Mouse (Mus musculus) skeletal muscle tissue, adult 2 months (tissue): ENCODE measurements around the gene Sesn3.
A peak's percentile ranks its signal among the peaks of the same experiment; 100 is the strongest.
"Not testable (repeated sequence)": the region's sequence is repeated elsewhere in the genome, so short reads cannot be mapped to it uniquely, and the experiment has no call there.

ENCODE experiments used
- DNase-seq: peaks from one replicate; pipeline ENCODE4 v3.0.0-alpha.2; 2012; ENCODE audit warnings: low read depth, low spot score

Gene Sesn3

GRCm38 (mm10) chr9:14274986-14275720, at the start of gene Sesn3:
Gene Sesn3, plus strand, starts transcription at chr9:14275067.
- peak; percentile 72 for DNase-seq

GRCm38 (mm10) chr9:14227086-14227485, 47.8 kb upstream of the Sesn3 start:
- not testable (repeated sequence) for DNase-seq

GRCm38 (mm10) chr9:14233702-14234373, 41.0 kb upstream of the Sesn3 start:
- no peak for DNase-seq

DNA sequence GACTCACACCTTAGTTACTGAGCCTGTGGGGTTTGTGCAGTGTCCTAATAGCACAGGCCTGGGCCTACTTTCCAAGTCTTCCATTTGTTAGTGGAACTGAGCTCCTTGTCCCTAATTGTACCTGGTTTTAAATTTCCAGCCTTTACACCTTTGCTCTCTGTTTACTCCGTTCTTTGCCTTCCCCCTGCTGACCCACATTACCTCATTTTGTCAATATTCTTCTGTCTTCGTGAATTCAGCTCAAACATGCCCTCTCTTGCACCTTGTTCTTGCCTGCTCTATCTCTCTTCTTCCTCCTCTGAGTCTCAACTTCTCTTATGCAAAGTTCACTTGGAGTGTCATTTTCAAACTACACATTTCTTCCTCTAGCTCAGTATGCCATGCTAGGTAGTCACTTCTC, 39.6 kb upstream of the Sesn3 start:
- DNase-seq, result no peak

- not testable (repeated sequence) for DNase-seq
Observed at GRCm38 (mm10) chr9:14241003-14241402, 33.9 kb upstream of the Sesn3 start.

DNA sequence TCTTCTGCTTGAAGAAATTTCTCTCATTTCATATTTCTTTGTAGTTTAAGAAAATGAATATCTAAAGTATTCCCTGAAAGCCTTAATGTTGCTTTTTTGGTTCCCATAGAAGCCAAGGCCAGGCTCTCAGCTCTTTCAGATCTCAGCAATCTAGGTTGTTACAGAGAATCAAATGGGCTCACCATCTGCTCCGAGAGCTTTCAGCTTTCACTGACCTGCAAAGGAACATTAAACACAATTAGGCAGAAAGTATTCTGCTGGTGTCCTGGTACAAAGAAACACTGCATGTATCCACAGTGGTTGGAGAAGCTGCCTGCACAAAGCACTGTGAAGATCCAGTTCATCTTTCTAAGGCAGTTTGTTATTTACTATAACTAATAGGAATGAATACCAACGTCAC, 32.6 kb upstream of the Sesn3 start:
- DNase-seq, result no peak

- DNase-seq, result peak; percentile 4
Observed at GRCm38 (mm10) chr9:14244528-14244927, 30.3 kb upstream of the Sesn3 start.

GRCm38 (mm10) chr9:14245013-14245586, 29.8 kb upstream of the Sesn3 start:
- DNase-seq, result no peak

DNA sequence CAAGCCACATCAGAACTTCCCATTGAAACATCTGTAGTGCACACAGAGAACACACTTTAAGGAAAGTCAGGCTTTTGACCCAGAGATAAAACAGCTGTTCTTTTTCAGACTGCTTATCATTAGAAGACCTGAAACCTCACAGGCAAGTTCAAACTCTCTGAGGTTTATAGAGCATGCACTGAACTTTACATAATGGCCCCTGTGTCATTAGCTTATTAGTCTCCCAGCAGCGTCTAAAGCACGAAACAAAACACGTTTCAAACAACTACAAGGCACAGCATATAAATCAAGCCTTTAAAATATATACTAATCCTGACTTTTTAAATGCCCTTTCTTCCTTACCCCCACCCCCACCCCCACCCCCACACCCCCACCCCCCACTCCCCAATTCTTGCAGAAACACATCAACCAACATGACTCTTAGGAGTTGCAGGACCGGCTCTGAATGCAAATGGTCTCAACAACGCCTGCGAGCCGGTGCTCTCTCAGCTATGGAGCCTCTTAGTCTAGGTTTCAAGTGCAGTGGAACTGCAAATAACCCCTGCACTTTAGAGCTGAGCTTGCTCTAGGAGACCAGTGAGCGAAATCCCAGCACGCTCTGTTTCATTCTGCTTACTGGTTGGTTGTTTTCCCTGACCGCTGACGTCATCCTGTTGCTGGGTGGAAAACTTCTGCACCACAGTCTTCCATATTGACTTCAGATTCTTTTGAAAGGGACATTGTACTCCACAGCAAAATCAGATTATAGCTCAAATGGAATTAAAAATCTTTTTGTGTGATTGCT, 28.7 kb upstream of the Sesn3 start:
- no peak for DNase-seq

GRCm38 (mm10) chr9:14247480-14248208, 27.2 kb upstream of the Sesn3 start:
- DNase-seq, result no peak

DNA sequence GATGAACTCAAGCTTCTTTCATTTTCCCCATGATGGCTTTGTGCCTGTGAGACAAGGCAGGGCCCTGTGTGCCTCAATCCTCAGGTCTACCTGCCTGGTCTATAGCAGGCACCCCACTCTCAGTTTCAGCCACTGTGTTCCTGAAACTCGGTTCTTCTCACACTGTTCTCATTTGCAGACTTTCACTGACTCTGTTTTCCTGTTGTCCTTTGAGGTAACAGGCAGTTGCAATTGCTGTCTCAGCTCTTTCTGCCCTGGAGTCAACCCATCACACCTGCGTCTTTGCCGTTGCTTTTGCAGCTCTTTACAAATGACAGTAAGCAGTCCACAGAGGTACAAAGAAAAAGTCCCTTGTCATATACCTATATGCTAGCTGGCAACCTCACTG, 26.7 kb upstream of the Sesn3 start:
- no peak for DNase-seq

GRCm38 (mm10) chr9:14261150-14261549, 13.7 kb upstream of the Sesn3 start:
- no peak for DNase-seq

GRCm38 (mm10) chr9:14262568-14262972, 12.3 kb upstream of the Sesn3 start:
- DNase-seq, result no peak

- no peak for DNase-seq
Observed at GRCm38 (mm10) chr9:14266470-14266869, 8.4 kb upstream of the Sesn3 start.

DNA sequence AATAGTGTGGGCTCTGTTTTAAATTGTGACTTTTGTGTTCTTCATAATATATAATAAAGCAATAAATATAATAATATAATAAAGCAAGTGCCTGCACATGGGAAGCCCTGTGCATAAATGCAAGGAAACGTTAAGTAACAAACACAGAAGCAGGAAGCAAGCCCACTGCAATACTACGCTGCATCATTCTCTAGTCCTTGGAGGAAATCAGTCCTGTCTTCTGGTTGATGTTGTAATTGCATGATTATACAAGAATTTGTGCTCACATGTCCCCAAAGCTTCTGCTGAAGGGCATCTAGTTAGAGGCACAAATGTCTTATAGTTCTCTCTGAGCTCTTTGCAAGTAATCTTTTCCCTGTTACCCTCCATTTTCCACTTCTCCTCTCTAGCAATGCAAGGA, 6.3 kb upstream of the Sesn3 start:
- no peak for DNase-seq

DNA sequence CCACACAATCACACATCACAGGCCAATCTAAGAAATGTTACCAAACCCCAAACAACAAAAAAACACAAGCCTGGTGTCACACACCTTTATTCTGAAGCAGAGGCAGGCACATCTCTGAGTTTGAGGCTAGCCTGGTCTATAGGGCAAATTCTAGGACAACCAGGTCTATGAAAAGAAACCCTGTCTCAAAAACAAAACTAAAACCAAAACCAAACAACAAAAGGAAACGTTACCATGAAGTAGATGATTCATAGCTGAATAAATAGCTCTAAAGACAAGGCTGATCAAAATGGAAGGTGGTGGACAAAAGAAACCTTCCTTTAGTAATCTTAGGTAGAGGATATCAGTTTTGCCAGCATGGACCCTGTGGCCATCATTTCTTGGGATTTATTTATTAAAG, 1.9 kb upstream of the Sesn3 start:
- no peak for DNase-seq

- no peak for DNase-seq
Observed at GRCm38 (mm10) chr9:14274586-14274985, 281 bp upstream of the Sesn3 start.

- peak; percentile 98 for DNase-seq
Observed at GRCm38 (mm10) chr9:14275792-14276480, 1.1 kb downstream of the Sesn3 start.

GRCm38 (mm10) chr9:14276481-14277287, 1.8 kb downstream of the Sesn3 start:
- DNase-seq, result peak; percentile 6
